Mouse (Mus musculus) embryonic facial prominence, embryonic 15.5 days (tissue): ENCODE results near the gene Spata46. TPM values are rescaled to one million over a fixed set of nuclear protein-coding genes. Genes with fewer than 3 reads are reported as not detected.

Experiments used
- ATAC-seq: fragments of 200-750 bp; cut with Nextera tagmentation; 2 replicates; pipeline ENCODE4 v1.8.0; 2017; ENCODE audit warnings: low read depth, moderate TSS enrichment; ENCODE audit not compliant: insufficient number of reproducible peaks, low FRiP score, low TSS enrichment
- H3K27ac ChIP-seq: fragments of 300-500 bp; sonication (generic); replicated peaks from 2 replicates; pipeline ENCODE4 v1.5.1; 2015; ENCODE audit warnings: mild to moderate bottlenecking, inconsistent platforms
- H3K27me3 ChIP-seq: fragments of 300-500 bp; sonication (generic); 2 replicates; pipeline ENCODE4 v1.6.1; 2015; ENCODE audit warnings: inconsistent platforms
- H3K36me3 ChIP-seq: fragments of 300-500 bp; sonication (generic); 2 replicates; pipeline ENCODE4 v1.6.1; 2015; ENCODE audit warnings: mild to moderate bottlenecking, inconsistent platforms
- H3K4me1 ChIP-seq: fragments of 300-500 bp; sonication (generic); 2 replicates; pipeline ENCODE4 v1.6.1; 2015; ENCODE audit warnings: inconsistent platforms
- H3K4me2 ChIP-seq: fragments of 300-500 bp; sonication (generic); replicated peaks from 2 replicates; pipeline ENCODE4 v1.6.1; 2015; ENCODE audit warnings: mild to moderate bottlenecking, inconsistent platforms
- H3K4me3 ChIP-seq: fragments of 300-500 bp; sonication (generic); replicated peaks from 2 replicates; pipeline ENCODE4 v1.5.1; 2015; ENCODE audit warnings: mild to moderate bottlenecking, inconsistent platforms
- H3K9ac ChIP-seq: fragments of 300-500 bp; sonication (generic); 2 replicates; pipeline ENCODE4 v1.6.1; 2015; ENCODE audit warnings: inconsistent platforms
- H3K9me3 ChIP-seq: fragments of 300-500 bp; sonication (generic); replicated peaks from 2 replicates; pipeline ENCODE4 v1.6.1; 2016; ENCODE audit warnings: inconsistent platforms
- WGBS: fragments of 180-500 bp; shearing (Covaris S2); methylation state at CpG from one replicate; pipeline ENCODE4 v1.1.7; 2015; 5-methylcytosine and 5-hydroxymethylcytosine counted together
- polyA plus RNA-seq: library from polyadenylated mRNA; unstranded; fragments of >200 nt; fragmentation: Nextera tagmentation; extraction: Ambion mirVana; gene quantifications from 2 replicates; pipeline ENCODE4 v1.2.1, GENCODE M21; 2015

Spata46 gene
- polyA plus RNA-seq, 1 experiment from 2014 or later, result 1.5 TPM

DNA sequence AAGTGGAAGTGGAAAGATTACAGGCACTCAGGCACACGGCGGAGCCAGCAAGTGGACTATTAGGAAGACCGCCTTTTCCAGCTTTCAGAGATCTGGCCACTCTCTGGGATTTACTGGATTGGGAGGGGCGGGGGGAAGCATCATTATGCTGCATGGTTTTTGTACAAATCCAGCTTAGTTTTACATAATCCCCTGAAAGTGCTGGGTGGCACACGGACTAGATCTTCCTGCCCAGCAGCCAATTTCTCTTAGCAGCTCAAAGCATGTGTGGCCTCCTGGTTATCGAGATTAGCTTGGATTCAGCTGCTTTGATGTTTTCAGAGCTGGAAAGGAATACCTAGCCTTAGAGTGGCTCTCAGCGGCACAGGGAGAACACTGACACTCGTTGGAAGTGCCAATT lies 34.5 kb downstream of the Spata46 start:
- Histone ChIP-seq H3K36me3 (no peaks in the 10 kb centered on the region), H3K27ac (no peak overlapping the region), H3K4me2 (no peak overlapping the region), H3K4me3 (no peak overlapping the region), H3K27me3 (no peaks in the 10 kb centered on the region), H3K9ac (no peak overlapping the region), H3K4me1 (no peaks in the 10 kb centered on the region), H3K9me3 (no peaks in the 10 kb centered on the region)
- ATAC-seq, result no peak
- WGBS, result 57% methylated on average over 8 of the region's 8 CpGs

DNA sequence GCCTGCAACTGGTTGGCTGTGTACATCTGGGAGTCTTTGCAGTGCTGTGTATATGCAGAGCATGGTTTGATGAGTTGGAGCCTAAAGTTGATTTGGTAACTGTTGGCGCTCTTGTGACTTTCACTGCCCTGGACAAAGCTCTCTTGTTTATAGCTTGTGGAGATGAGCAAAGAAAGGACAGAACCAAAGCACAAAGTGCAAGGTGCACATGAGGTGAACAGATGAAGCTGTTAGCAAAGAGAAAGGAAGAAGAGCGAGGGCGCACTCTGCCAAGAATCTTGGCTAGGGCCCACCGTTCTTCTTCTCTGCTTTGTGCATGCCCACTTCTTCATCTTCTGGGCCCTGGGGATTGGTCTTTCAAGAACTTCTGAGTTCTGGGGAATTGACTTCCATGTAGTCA lies 35.3 kb downstream of the Spata46 start:
- Histone ChIP-seq H3K4me3 (no peak overlapping the region), H3K27me3 (no peaks in the 10 kb centered on the region), H3K9me3 (no peaks in the 10 kb centered on the region), H3K9ac (no peak overlapping the region), H3K4me2 (no peak overlapping the region), H3K27ac (no peak overlapping the region), H3K4me1 (no peaks in the 10 kb centered on the region), H3K36me3 (no peaks in the 10 kb centered on the region)
- no peak for ATAC-seq
- WGBS, result 88% methylated on average over 4 of the region's 4 CpGs

DNA sequence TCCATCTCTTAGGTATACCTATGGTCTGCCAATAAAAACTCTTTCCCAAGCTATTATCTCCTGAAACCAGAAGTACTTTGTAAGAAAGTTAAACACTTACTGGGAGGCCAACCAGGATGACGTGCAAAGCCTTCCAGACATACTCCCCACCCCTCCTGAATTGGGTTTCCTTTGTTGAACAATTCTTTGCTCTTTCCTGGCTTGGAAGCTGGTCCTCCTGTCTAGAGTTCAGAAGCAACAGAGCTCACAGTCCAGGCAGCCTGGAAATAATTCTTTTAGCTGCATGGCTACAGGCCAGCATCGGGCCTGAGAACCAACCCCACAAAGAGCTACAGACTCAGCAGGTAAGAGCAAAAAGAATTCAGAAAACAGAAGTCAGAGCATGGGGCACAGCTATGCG lies 37.7 kb downstream of the Spata46 start:
- no peak overlapping the region for H3K4me2 ChIP-seq
- ATAC-seq, result no peak
- H3K4me3 ChIP-seq, result no peak overlapping the region
- no peak overlapping the region for H3K27ac ChIP-seq
- H3K27me3 ChIP-seq, result no peaks in the 10 kb centered on the region
- no peaks in the 10 kb centered on the region for H3K36me3 ChIP-seq
- H3K9ac ChIP-seq, result no peak overlapping the region
- 0 out of 2 replicates have a peak, but pooled peaks cover 3% of the 10 kb centered on the region for H3K4me1 ChIP-seq
- WGBS, result 66% methylated on average over 3 of the region's 3 CpGs
- H3K9me3 ChIP-seq, result no peaks in the 10 kb centered on the region

DNA sequence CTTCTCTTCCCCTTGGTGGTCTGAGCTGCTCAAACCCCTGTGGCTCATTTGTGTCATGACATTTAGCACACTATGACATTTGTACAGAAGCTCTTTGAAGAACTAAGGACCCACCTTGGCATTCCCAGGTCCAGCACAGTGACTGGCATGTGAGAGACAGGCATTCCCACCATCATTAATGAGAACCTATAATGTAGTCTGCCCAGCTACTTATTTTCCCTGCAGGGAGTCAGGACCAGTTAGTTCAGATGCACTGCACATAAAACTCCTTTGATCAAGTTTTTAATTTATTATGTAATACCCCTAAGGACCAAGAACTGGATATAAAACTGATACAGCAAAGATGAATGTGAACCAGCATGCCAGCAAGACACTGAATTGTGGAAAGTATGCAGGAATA lies 42.5 kb downstream of the Spata46 start:
- Histone ChIP-seq H3K9ac (no peak overlapping the region), H3K4me2 (no peak overlapping the region), H3K4me3 (no peak overlapping the region), H3K4me1 (0 out of 2 replicates have a peak, but pooled peaks cover 3% of the 10 kb centered on the region), H3K27ac (no peak overlapping the region), H3K9me3 (no peaks in the 10 kb centered on the region), H3K36me3 (no peaks in the 10 kb centered on the region), H3K27me3 (no peaks in the 10 kb centered on the region)
- no peak for ATAC-seq

DNA sequence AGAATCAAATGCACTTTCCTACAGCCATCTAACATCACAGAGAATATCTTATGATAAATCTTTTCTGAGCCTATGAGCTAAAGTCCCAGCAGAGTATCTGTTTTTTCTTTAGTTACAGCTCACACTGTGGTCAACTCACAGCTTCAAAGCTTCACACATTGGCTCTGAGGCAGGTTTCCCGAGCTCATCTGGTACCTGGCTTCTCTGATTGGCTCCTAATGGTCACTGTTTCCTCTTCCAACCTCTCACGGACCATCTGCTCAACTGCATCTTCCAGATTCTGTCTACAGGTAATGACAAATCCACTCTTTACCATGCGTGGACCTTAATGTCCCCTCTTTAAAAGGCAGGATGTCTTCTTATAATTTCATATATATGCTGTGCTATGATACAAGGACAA lies 44.7 kb downstream of the Spata46 start:
- H3K27ac ChIP-seq, result no peak overlapping the region
- no peak overlapping the region for H3K4me3 ChIP-seq
- 0 out of 2 replicates have a peak, but pooled peaks cover 3% of the 10 kb centered on the region for H3K4me1 ChIP-seq
- H3K36me3 ChIP-seq, result no peaks in the 10 kb centered on the region
- ATAC-seq, result no peak
- H3K4me2 ChIP-seq, result no peak overlapping the region
- H3K9me3 ChIP-seq, result no peaks in the 10 kb centered on the region
- H3K9ac ChIP-seq, result no peak overlapping the region
- WGBS, result 67% methylated on average over 3 of the region's 3 CpGs
- no peaks in the 10 kb centered on the region for H3K27me3 ChIP-seq

DNA sequence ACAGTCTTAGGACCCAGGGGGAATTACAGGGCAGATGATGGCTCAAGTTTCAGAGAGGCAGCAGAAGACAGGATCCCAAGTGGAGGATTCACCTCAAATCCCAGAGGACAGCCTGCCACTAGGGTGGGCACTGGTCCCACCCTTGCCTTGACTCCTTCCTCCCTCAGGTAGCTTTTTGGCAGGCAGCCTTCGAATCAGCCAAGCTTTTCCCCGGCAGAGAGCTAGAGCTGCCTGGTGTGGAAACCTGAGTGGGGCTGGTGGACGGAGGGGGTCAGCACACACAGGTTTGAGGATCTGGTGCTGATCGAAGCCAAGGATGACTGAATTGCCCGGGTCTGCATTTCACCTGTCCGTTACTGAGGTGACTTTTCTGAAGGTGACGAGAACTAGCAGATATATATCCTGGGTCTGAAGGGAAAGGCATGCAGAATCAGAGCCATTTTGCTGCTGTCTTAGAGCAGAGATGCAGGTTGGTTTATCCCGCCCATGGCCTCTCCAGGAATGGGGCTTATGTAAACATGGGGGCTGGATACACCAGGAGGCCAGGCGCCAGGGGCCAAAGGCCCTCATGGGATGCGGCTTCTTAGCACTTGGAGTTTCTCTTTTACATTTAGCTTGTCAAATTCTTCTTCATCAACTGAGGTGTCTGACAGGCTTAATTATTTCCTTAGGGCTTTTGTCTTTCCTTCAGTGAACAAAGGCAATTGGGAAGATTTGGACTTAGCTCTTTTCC lies 51.7 kb downstream of the Spata46 start:
- Histone ChIP-seq H3K36me3 (no peaks in the 10 kb centered on the region), H3K27ac (no peak overlapping the region), H3K4me1 (no peaks in the 10 kb centered on the region), H3K27me3 (no peaks in the 10 kb centered on the region), H3K4me2 (no peak overlapping the region), H3K9ac (no peak overlapping the region), H3K4me3 (no peak overlapping the region), H3K9me3 (no peaks in the 10 kb centered on the region)
- no peak for ATAC-seq
- WGBS, result 52% methylated on average over 10 of the region's 10 CpGs

Other genes with a start within 250 kb of the Spata46 start
- 89.0 and 90.2 TPM in 2 replicates for gene Ddr2, start 198.0 kb upstream of the Spata46 start, polyA plus RNA-seq
- 68.4 and 70.9 TPM in 2 replicates for gene Uap1, start 133.8 kb upstream of the Spata46 start, polyA plus RNA-seq
- gene Uhmk1, start 93.4 kb upstream of the Spata46 start, polyA plus RNA-seq, result 6.6 and 6.7 TPM in 2 replicates
- gene Sh2d1b2, start 76.1 kb upstream of the Spata46 start, polyA plus RNA-seq, result not detected in 2 replicates
- 0.08 and 0.28 TPM in 2 replicates for gene Sh2d1b1, start 31.5 kb upstream of the Spata46 start, polyA plus RNA-seq
- 3.2 and 3.9 TPM in 2 replicates for gene Gm7694, start 2.5 kb upstream of the Spata46 start, polyA plus RNA-seq